Mouse (Mus musculus) left cerebral cortex, postnatal 4 days (tissue): ENCODE data around the gene Phyhd1. TPM values are rescaled to one million over a fixed set of nuclear protein-coding genes. Genes with fewer than 3 reads are reported as not detected.

ENCODE experiments used
- total RNA-seq, 2 experiments: library from RNA; stranded (reverse); gene quantifications; 2 replicates each; pipeline ENCODE4 v1.2.3; 2021

The Phyhd1 gene
- total RNA-seq, 2 experiments from 2014 or later = 17.1 to 19.3 TPM

Other genes starting within 250 kb of the Phyhd1 start
- 10 to 100 TPM; 61.4 to 71.8 TPM for gene Wdr34, start 217.3 kb upstream of the Phyhd1 start, total RNA-seq
- gene Set, start 208.8 kb upstream of the Phyhd1 start, total RNA-seq = 100 to 1,000 TPM; 323 to 344 TPM
- gene Pkn3, start 188.5 kb upstream of the Phyhd1 start, total RNA-seq = 1 to 10 TPM; 2.1 to 2.6 TPM
- gene Zdhhc12, start 172.6 kb upstream of the Phyhd1 start, total RNA-seq = 10 to 100 TPM; 14.9 to 15.6 TPM
- gene Zer1, start 141.6 kb upstream of the Phyhd1 start, total RNA-seq = 10 to 100 TPM; 80.8 to 88.0 TPM
- gene Tbc1d13, start 132.5 kb upstream of the Phyhd1 start, total RNA-seq = 10 to 100 TPM; 84.9 to 87.6 TPM
- gene Endog, start 94.7 kb upstream of the Phyhd1 start, total RNA-seq = 10 to 100 TPM; 13.3 to 15.8 TPM
- gene Spout1, start 87.7 kb upstream of the Phyhd1 start, total RNA-seq = 10 to 100 TPM; 36.7 to 37.7 TPM
- gene Kyat1, start 60.4 kb upstream of the Phyhd1 start, total RNA-seq = 10 to 100 TPM; 12.0 to 12.7 TPM
- 10 to 100 TPM; 50.6 to 55.9 TPM for gene Lrrc8a, start 28.5 kb upstream of the Phyhd1 start, total RNA-seq
- 10 to 100 TPM in 1 of 2 experiments, 1 to 10 TPM in 1; 7.7 to 10.5 TPM for gene Gm28035, start 25.6 kb upstream of the Phyhd1 start, total RNA-seq
- gene Gm28038, start 14.8 kb downstream of the Phyhd1 start, total RNA-seq = not detected
- 10 to 100 TPM; 18.7 to 21.6 TPM for gene Dolk, start 20.1 kb downstream of the Phyhd1 start, total RNA-seq
- 10 to 100 TPM; 36.6 to 42.0 TPM for gene Nup188, start 20.2 kb downstream of the Phyhd1 start, total RNA-seq
- 100 to 1,000 TPM; 161 to 176 TPM for gene Sh3glb2, start 93.1 kb downstream of the Phyhd1 start, total RNA-seq
- 10 to 100 TPM; 69.7 to 76.5 TPM for gene Miga2, start 98.0 kb downstream of the Phyhd1 start, total RNA-seq
- gene Dolpp1, start 126.1 kb downstream of the Phyhd1 start, total RNA-seq = 10 to 100 TPM; 41.1 to 43.9 TPM
- 10 to 100 TPM; 33.2 to 33.3 TPM for gene Crat, start 149.6 kb downstream of the Phyhd1 start, total RNA-seq
- 100 to 1,000 TPM; 145 to 153 TPM for gene Ptpa, start 149.8 kb downstream of the Phyhd1 start, total RNA-seq
- 10 to 100 TPM; 10.8 to 13.2 TPM for gene Ier5l, start 208.0 kb downstream of the Phyhd1 start, total RNA-seq